Mouse (Mus musculus) heart, postnatal 0 days (tissue): ENCODE measurements around the gene Gpi1.

Experiments
- CTCF ChIP-seq: IDR thresholded peaks from 2 replicates; pipeline ENCODE4 v1.5.1; 2016; ENCODE audit warnings: antibody characterized with exemption, control low read depth, low read depth
- EP300 ChIP-seq: IDR thresholded peaks from 2 replicates; pipeline ENCODE4 v1.6.1; 2016; ENCODE audit warnings: antibody characterized with exemption, low read depth

DNA sequence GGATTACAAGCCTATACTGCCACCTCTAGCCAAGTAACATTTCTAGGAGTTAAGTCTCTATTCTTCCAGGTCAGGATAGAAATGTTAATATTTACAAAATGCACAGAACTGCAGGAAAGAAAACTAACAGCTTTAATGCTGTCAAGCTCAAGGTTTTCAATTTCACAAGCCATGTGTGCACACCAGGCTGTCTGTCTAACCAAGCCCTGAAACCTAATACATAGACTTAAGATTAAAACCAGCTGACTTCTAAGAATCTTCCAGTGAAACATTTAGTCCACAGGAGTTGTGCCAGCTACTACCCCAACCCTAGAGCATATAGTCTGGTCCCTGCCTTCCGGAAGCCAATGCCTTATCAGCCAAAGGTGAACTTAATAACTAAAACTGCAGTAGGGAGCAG, 28.3 kb upstream of the Gpi1 start:
- no peak for TF ChIP-seq CTCF
- TF ChIP-seq EP300 = no peak
